Mouse (Mus musculus) neural tube, embryonic 11.5 days (tissue): ENCODE data around the gene Rasa3. TPM values are rescaled to one million over a fixed set of nuclear protein-coding genes. Genes with fewer than 3 reads are reported as not detected.

Experiments used
- ATAC-seq: fragments of 200-750 bp; cut with Nextera tagmentation; 2 replicates; pipeline ENCODE4 v1.8.0; 2017; ENCODE audit warnings: moderate number of reproducible peaks, mild to moderate bottlenecking, moderate TSS enrichment, moderate library complexity; ENCODE audit not compliant: insufficient read depth, low FRiP score, low TSS enrichment
- DNase-seq: peaks from one replicate; pipeline ENCODE4 v3.0.0-alpha.2; 2015; ENCODE audit warnings: low spot score
- H3K27ac ChIP-seq: fragments of 300-500 bp; sonication (generic); 2 replicates; pipeline ENCODE4 v1.5.1; 2014; ENCODE audit warnings: low read depth, mild to moderate bottlenecking, low read length
- H3K27me3 ChIP-seq: fragments of 300-500 bp; sonication (generic); 2 replicates; pipeline ENCODE4 v1.6.1; 2014; ENCODE audit warnings: mild to moderate bottlenecking, low read length, mixed read lengths; ENCODE audit not compliant: control insufficient read depth, insufficient read depth
- H3K36me3 ChIP-seq: fragments of 300-500 bp; sonication (generic); 2 replicates; pipeline ENCODE4 v1.6.1; 2014; ENCODE audit warnings: mild to moderate bottlenecking, low read length, moderate library complexity, mixed read lengths; ENCODE audit not compliant: control insufficient read depth, insufficient read depth
- H3K4me1 ChIP-seq: fragments of 300-500 bp; sonication (generic); 2 replicates; pipeline ENCODE4 v1.6.1; 2014; ENCODE audit warnings: low read length, mixed read lengths; ENCODE audit not compliant: control insufficient read depth, insufficient read depth
- H3K4me2 ChIP-seq: fragments of 300-500 bp; sonication (generic); 2 replicates; pipeline ENCODE4 v1.6.1; 2014; ENCODE audit warnings: low read depth, mild to moderate bottlenecking, moderate library complexity
- H3K4me3 ChIP-seq: fragments of 300-500 bp; sonication (generic); 2 replicates; pipeline ENCODE4 v1.5.1; 2014; ENCODE audit warnings: low read depth, low read length
- H3K9ac ChIP-seq: fragments of 300-500 bp; sonication (generic); 2 replicates; pipeline ENCODE4 v1.6.1; 2014; ENCODE audit warnings: mild to moderate bottlenecking, low read length
- H3K9me3 ChIP-seq: fragments of 300-500 bp; sonication (generic); 2 replicates; pipeline ENCODE4 v1.6.1; 2016; ENCODE audit warnings: low read length; ENCODE audit not compliant: control insufficient read depth
- WGBS: fragments of 180-500 bp; shearing (Covaris S2); extraction: QIAGEN DNeasy Blood & Tissue Kit; methylation state at CpG from one replicate; pipeline ENCODE4 v1.1.7; 2014; 5-methylcytosine and 5-hydroxymethylcytosine counted together
- polyA plus RNA-seq: library from polyadenylated mRNA; unstranded; fragments of >200 nt; fragmentation: Nextera tagmentation; extraction: Ambion mirVana; gene quantifications from 2 replicates; pipeline ENCODE4 v1.2.1, GENCODE M21; 2014

Rasa3 gene
- polyA plus RNA-seq, 1 experiment from 2014 or later: 31.3 TPM

DNA sequence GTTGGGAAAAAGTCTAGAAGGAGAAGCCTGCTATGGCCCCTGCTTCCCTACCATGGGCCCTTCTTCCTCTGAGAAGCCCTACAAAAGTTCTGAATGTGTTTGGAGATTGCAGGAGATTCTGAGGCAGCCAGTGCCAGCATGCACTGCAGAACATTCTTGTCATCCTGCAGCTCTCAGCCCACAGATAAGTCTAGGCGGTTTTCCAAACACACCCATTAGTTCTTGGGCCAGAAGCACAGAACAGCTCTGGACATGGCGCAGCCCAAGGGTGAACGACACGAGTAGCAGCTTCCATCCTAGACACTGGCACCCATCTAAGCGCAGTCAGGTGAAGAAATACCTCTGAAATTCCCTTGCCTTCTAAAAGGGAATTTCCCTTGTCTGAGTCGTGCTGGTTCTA lies 44.3 kb downstream of the Rasa3 start:
- no peak for DNase-seq
- H3K27ac ChIP-seq: no peak overlapping the region
- H3K4me3 ChIP-seq: no peak overlapping the region
- no peaks in the 10 kb centered on the region for H3K27me3 ChIP-seq
- 0 out of 2 replicates have a peak, but pooled peaks cover 3% of the 10 kb centered on the region for H3K9me3 ChIP-seq
- H3K9ac ChIP-seq: no peak overlapping the region
- H3K4me2 ChIP-seq: no peak overlapping the region
- 91% methylated on average over 6 of the region's 6 CpGs for WGBS
- no peak for ATAC-seq
- H3K36me3 ChIP-seq: no peaks in the 10 kb centered on the region
- no peaks in the 10 kb centered on the region for H3K4me1 ChIP-seq

DNA sequence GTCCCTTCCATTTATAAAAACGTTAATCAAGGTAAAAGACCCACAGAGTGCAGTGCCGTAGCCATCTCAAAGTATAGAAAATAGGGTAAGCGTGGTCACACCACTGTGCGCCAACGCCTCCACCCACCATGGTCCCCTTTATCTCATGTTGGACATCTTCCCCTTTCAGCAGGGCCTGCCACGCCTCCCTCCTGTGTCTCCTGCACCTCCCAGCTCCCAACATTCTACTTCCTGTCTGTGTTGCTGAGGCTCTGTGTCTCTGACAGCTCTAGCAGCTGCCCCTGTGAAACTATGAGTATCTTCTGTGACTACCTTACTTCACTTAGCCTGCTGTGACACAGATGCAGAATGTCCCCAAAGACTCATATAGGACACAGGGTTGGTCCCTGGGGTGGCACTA lies 45.1 kb downstream of the Rasa3 start:
- Histone ChIP-seq H3K4me1 (no peaks in the 10 kb centered on the region), H3K27me3 (no peaks in the 10 kb centered on the region), H3K9ac (no peak overlapping the region), H3K4me2 (no peak overlapping the region), H3K36me3 (no peaks in the 10 kb centered on the region), H3K9me3 (0 out of 2 replicates have a peak, but pooled peaks cover 3% of the 10 kb centered on the region), H3K27ac (no peak overlapping the region), H3K4me3 (no peak overlapping the region)
- DNase-seq (no peak), ATAC-seq (no peak)
- 91% methylated on average over 6 of the region's 6 CpGs for WGBS

DNA sequence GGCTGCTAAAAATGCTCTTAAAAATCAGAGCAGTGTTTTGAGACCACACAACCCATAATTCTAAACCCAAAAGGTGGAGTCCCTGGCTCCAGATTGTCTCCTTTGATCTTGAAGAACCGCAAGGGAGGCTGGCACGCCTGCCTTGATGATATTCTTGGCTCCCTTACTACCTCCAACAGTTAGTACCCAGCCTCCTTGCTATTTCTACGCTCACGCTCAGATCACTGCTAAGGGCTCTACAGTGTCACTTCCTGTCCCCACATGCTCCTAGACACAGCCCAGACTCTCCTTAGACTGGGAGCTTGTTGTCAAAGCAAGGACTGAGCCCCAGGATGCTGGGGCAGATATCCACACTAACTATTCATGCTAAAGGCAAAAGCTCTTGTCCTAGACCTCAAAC lies 46.6 kb downstream of the Rasa3 start:
- 87% methylated on average over 4 of the region's 4 CpGs for WGBS

DNA sequence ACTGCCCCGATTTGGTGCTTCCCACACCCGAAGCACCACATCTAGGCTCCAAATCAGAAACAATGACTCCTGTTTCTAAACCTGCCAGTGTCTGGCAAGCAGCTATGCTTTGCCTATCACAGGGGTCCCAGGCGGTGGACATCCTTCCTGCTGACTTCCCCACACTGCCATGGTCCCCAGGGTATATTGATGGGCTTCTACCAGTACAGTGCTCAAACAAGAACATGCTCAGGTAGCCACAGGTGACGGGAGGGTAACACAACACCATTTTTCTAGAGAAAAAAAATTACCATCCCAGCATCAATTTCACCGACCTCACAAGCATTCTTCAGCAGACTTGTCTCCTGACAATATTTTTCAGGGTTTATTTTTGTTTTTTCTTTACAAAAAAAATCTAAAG lies 47.2 kb downstream of the Rasa3 start:
- Histone ChIP-seq H3K9me3 (0 out of 2 replicates have a peak, but pooled peaks cover 3% of the 10 kb centered on the region), H3K4me2 (no peak overlapping the region), H3K4me3 (no peak overlapping the region), H3K36me3 (no peaks in the 10 kb centered on the region), H3K9ac (no peak overlapping the region), H3K27me3 (no peaks in the 10 kb centered on the region), H3K4me1 (no peaks in the 10 kb centered on the region; the same call in 1 of the 2 replicates), H3K27ac (no peak overlapping the region)
- DNase-seq (no peak), ATAC-seq (no peak)
- 68% methylated on average over 5 of the region's 5 CpGs for whole genome bisulfite sequencing

More for the DNA sequence above, 46.6 kb downstream of the Rasa3 start:
- no peaks in the 10 kb centered on the region; the same call in 1 of the 2 replicates for H3K4me1 ChIP-seq
- no peak overlapping the region for H3K4me2 ChIP-seq
- H3K27ac ChIP-seq: no peak overlapping the region
- no peak overlapping the region for H3K4me3 ChIP-seq
- DNase-seq: no peak
- H3K9me3 ChIP-seq: 0 out of 2 replicates have a peak, but pooled peaks cover 3% of the 10 kb centered on the region
- H3K9ac ChIP-seq: no peak overlapping the region
- H3K27me3 ChIP-seq: no peaks in the 10 kb centered on the region
- ATAC-seq: no peak
- H3K36me3 ChIP-seq: no peaks in the 10 kb centered on the region

DNA sequence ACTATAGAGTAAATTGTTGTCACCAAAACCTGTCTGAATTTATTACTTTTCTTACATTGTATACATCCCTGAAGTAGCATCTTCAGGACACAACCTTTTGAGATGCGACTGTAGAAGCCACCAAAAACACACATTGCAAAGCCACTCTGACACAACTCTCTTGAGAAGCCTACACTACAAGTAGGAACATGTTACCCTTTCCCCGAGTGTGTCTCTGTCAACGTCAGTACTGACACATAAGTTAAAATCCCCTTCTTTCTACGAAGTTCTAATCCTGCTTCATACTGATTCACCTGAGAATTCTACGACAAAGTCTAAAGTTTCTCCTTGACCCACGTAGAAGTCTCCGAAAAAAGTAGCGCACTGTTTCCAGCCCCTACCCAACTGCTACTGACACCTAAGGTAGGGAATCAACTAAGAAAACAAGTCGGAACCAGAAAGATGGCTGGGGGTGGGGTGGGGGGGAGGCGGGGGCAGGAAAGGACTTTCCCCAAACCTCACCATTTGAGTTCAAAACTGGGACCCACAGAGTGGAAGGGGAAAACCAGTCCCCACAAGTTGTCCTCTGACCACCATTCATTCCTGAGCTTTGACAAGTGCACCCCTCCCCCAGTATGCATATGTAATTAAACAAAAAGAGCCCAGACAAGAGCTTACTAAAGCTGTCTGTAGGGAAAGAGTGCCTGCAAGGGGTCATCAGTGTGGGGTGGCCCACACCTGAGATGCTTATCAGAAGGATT lies 47.9 kb downstream of the Rasa3 start:
- Histone ChIP-seq H3K36me3 (no peaks in the 10 kb centered on the region), H3K27ac (no peak overlapping the region), H3K9me3 (0 out of 2 replicates have a peak, but pooled peaks cover 3% of the 10 kb centered on the region), H3K4me1 (peaks cover 3% of the 10 kb centered on the region), H3K27me3 (no peaks in the 10 kb centered on the region), H3K4me3 (no peak overlapping the region), H3K4me2 (no peak overlapping the region), H3K9ac (no peak overlapping the region)
- 88% methylated on average over 10 of the region's 10 CpGs for WGBS
- ATAC-seq: no peak
- no peak for DNase-seq

DNA sequence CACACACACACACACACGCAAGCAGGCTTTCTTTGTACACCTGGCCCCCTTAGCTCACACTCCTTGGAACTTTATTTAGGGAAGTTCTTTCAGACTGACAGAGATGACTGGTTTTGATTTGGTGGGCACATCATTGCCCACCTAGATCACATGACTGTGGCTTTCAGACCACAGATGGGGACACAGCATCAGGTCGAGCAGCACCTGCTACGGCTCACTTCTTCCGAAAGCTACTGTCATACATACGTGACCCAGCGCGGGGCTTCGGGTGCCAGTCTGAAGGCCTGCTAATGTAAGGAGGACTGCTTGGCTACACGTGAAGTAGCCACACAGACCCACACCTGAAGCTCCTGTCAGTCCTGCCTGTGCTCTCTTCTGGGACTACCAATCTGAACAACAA lies 49.3 kb downstream of the Rasa3 start:
- Histone ChIP-seq H3K4me3 (no peak overlapping the region), H3K9ac (no peak overlapping the region), H3K4me2 (no peak overlapping the region), H3K27me3 (no peaks in the 10 kb centered on the region), H3K4me1 (peaks cover 18% of the 10 kb centered on the region), H3K27ac (no peak overlapping the region), H3K36me3 (no peaks in the 10 kb centered on the region), H3K9me3 (no peaks in the 10 kb centered on the region)
- WGBS: 90% methylated on average over 9 of the region's 9 CpGs
- DNase-seq (no peak), ATAC-seq (no peak)

DNA sequence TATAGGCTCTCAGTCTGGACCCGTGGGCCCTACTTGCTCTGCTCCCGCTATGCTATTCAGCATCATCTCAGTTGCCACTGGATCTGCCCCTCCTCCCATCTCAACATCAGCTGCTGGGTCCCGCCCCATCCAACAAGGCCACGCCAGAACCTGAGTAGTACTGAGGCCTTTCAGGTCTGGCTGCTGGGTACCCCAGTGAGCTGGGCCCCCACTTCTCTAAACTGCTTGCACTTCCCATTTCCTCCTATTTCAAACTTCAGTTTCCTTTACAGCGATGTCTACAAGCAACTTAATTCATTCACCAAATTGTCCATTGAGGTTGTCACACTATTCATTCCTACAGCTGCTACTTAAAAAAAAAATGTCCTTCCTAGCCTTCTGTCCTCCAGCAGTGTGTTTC lies 49.8 kb downstream of the Rasa3 start:
- Histone ChIP-seq H3K4me3 (no peak overlapping the region), H3K9me3 (no peaks in the 10 kb centered on the region), H3K4me2 (no peak overlapping the region), H3K36me3 (no peaks in the 10 kb centered on the region), H3K27me3 (no peaks in the 10 kb centered on the region), H3K27ac (no peak overlapping the region), H3K9ac (no peak overlapping the region), H3K4me1 (peaks cover 23% of the 10 kb centered on the region)
- DNase-seq (no peak), ATAC-seq (no peak)
- 91% methylated on average over 5 of the region's 5 CpGs for WGBS

DNA sequence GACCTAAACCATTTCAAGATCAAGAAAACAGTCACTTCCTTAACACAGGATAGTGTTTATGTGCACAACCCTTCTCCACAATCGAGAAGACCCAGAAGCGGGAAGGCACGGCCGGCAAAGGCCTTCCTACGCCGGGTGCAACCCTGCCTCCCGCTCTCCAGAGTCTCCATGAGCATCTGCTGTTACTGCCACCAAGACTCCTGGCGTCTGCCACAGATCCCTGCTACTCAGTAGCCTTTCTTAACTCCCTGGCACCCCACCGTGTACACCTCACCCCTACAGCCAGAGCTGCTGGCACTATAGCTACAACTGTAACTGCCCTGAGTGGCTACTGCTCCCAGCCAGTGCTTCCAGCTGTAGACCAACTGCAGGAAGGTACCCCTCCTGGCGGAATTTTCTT lies 51.3 kb downstream of the Rasa3 start:
- H3K27ac ChIP-seq: no peak overlapping the region
- no peaks in the 10 kb centered on the region for H3K9me3 ChIP-seq
- DNase-seq (no peak), ATAC-seq (no peak)
- no peaks in the 10 kb centered on the region for H3K27me3 ChIP-seq
- WGBS: 90% methylated on average over 10 of the region's 10 CpGs
- no peak overlapping the region for H3K9ac ChIP-seq
- H3K4me2 ChIP-seq: no peak overlapping the region
- H3K4me3 ChIP-seq: no peak overlapping the region
- H3K4me1 ChIP-seq: peaks cover 24% of the 10 kb centered on the region
- H3K36me3 ChIP-seq: no peaks in the 10 kb centered on the region

DNA sequence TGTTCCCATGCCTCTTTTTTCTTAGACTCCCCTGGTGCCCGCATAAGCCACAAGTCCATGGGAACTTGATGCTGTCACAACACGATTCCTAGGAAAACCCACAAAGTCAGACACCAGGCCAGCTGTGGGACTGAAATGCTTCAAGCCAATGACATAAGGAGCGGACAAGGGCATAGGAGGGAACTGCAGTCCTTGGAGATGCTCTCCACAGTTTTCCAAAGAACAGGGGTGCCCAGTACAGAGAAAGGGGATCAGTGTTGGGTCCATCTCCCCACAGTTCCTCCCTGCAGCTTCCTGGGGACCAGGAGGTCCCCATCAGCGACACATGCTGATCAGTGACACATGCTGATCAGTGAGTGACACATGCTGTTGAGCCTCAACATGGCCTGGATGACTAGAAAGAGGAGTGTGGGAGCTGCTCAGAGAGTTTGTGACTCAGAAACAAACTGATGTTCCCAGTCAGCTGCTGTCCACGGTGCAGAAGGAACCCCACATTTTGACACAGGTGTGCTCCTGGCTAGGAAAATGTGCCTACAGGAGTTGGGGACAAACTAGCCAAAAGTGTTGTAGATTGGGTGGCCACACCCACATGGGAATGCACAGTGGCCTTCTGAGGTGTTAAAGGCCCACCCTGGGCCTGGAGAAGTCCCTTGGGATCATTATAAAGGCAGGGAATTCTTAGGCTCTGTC lies 52.0 kb downstream of the Rasa3 start:
- no peaks in the 10 kb centered on the region for H3K27me3 ChIP-seq
- 77% methylated on average over 5 of the region's 5 CpGs for WGBS
- no peak overlapping the region for H3K4me3 ChIP-seq
- H3K27ac ChIP-seq: no peak overlapping the region
- ATAC-seq (no peak), DNase-seq (no peak)
- no peaks in the 10 kb centered on the region for H3K36me3 ChIP-seq
- no peak overlapping the region for H3K4me2 ChIP-seq
- H3K9me3 ChIP-seq: no peaks in the 10 kb centered on the region
- peaks cover 24% of the 10 kb centered on the region for H3K4me1 ChIP-seq
- H3K9ac ChIP-seq: no peak overlapping the region
